Mouse (Mus musculus) C2C12 (cell line): ENCODE data around the gene D1Pas1.

Source experiments
- CTCF ChIP-seq: IDR thresholded peaks from one replicate; pipeline ENCODE4 v1.5.1; 2011; ENCODE audit not compliant: control insufficient read depth, insufficient read depth, insufficient read length
- MAX ChIP-seq: IDR thresholded peaks from one replicate; pipeline ENCODE4 v1.6.1; 2011; ENCODE audit warnings: mild to moderate bottlenecking, control low read depth
- MYOD1 ChIP-seq: IDR thresholded peaks from one replicate; pipeline ENCODE4 v1.6.1; 2011; ENCODE audit warnings: low read depth; ENCODE audit not compliant: control insufficient read depth, insufficient read length
- USF1 ChIP-seq: IDR thresholded peaks from one replicate; pipeline ENCODE4 v1.6.1; 2011; ENCODE audit warnings: low read depth, mild to moderate bottlenecking, control low read depth, moderate library complexity

GRCm38 (mm10) chr1:187008236-187008635 is 41.0 kb downstream of the D1Pas1 start:
- no peak for TF ChIP-seq CTCF
- no peak for TF ChIP-seq MYOD1
- no peak for TF ChIP-seq USF1
- TF ChIP-seq MAX = no peak
